Mouse (Mus musculus): ENCODE data around the gene F830045P16Rik. TPM values are rescaled to one million over a fixed set of nuclear protein-coding genes. Genes with fewer than 3 reads are reported as not detected.

Gene F830045P16Rik
- polyA plus RNA-seq, 1 experiment from 2014 or later: not detected

DNA sequence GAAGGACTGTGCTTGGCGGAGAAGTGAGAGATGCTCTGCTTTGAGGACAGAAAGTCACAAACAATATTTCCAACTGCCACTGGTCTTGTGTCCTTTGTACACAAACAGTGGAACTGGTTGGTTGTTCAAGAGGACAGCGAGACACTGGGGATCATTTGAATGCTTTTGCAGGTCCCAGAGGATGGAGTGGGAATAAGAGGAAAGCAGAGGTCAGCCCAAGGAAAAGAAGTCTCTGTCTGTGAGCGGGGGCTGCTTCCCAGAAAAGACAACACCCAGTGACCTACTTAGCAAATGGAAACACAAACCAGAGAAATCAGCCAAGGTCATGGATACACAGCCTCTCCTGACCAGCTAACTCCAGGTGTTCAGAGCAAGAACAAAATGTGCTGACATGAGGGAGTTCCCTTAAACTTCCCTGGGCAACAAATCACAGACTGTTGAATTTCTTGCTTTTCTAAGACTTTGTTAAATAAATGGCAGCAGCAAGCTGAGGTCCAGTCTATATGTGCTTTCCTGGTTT is 117.0 kb downstream of the F830045P16Rik start:
- H3K4me3 ChIP-seq (ENCODE audit: low read depth, low read length): no peak overlapping the region
- no peak for ATAC-seq
- no peaks in the 10 kb centered on the region for H3K4me1 ChIP-seq (ENCODE audit: insufficient read depth, low read depth, low read length)
- no peaks in the 10 kb centered on the region for H3K9me3 ChIP-seq (ENCODE audit: low read length)
- H3K9ac ChIP-seq (replicated peaks; ENCODE audit: low read depth): no peak overlapping the region
- no peak for TF ChIP-seq CTCF (IDR thresholded peaks at IDR 0.05)
- TF ChIP-seq EP300 (IDR thresholded peaks at IDR 0.05): no peak
- no peaks in the 10 kb centered on the region for H3K27me3 ChIP-seq (replicated peaks; ENCODE audit: insufficient read depth, low read length)
- no peak for DNase-seq (ENCODE audit: low spot score)
- H3K4me2 ChIP-seq (replicated peaks; ENCODE audit: low read depth, low read length): no peak overlapping the region
- no peaks in the 10 kb centered on the region for H3K36me3 ChIP-seq (ENCODE audit: insufficient read depth, low read length)
- no peak overlapping the region for H3K27ac ChIP-seq (ENCODE audit: low read length)
- 80% methylated on average over 3 of the region's 3 CpGs for WGBS

DNA sequence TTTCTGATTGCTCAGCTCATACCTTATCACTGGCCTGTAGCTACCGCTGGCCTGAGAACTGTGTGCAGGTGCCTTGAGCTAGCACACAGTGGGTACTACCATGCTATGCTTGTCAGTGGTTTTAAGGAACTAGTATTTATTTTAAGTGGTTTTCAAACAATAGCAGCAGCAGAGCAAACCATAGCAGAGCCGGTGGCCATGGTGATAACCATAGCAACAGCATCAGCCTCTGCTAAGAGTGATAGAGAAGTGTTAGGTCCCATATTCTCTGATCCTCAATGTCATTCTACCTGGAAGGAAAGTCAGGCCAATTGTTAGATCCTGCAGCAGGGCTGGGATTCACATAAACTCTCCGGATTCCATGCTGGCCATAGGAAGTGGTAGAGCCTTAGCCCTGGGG is 121.8 kb downstream of the F830045P16Rik start:
- H3K27me3 ChIP-seq (replicated peaks; ENCODE audit: insufficient read depth, low read length): no peaks in the 10 kb centered on the region
- ATAC-seq (no peak), DNase-seq (ENCODE audit: low spot score) (no peak)
- no peak overlapping the region for H3K9ac ChIP-seq (replicated peaks; ENCODE audit: low read depth)
- WGBS: 83% methylated on average over 3 of the region's 3 CpGs
- no peak overlapping the region for H3K4me3 ChIP-seq (ENCODE audit: low read depth, low read length)
- H3K27ac ChIP-seq (ENCODE audit: low read length): no peak overlapping the region
- H3K4me1 ChIP-seq (ENCODE audit: insufficient read depth, low read depth, low read length): no peaks in the 10 kb centered on the region
- H3K36me3 ChIP-seq (ENCODE audit: insufficient read depth, low read length): no peaks in the 10 kb centered on the region
- TF ChIP-seq CTCF (IDR thresholded peaks at IDR 0.05): no peak
- no peaks in the 10 kb centered on the region for H3K9me3 ChIP-seq (ENCODE audit: low read length)
- H3K4me2 ChIP-seq (replicated peaks; ENCODE audit: low read depth, low read length): no peak overlapping the region

DNA sequence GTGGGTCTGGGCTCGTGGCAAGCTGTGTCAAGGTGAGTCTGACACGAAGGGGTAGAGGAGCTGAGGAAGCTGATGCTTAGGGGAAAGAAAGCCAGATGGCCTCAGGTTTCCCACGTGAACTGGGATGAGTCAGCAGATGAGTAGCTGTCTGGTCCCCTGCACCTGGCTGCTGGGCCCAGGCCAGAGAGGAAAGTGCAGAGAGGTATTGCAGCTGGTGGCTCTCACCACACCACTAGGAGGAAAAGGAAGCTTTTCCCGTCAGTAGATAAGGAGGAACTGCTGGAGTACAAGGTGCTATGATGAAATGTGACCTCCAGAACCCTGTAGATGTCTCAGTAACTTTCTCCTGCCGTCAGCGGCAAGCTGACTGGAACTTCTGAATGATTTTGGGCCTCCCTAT is 122.9 kb downstream of the F830045P16Rik start:
- Histone ChIP-seq H3K27me3 (replicated peaks; ENCODE audit: insufficient read depth, low read length) (no peaks in the 10 kb centered on the region), H3K9me3 (ENCODE audit: low read length) (no peaks in the 10 kb centered on the region), H3K4me3 (ENCODE audit: low read depth, low read length) (no peak overlapping the region), H3K27ac (ENCODE audit: low read length) (no peak overlapping the region), H3K4me2 (replicated peaks; ENCODE audit: low read depth, low read length) (no peak overlapping the region), H3K36me3 (ENCODE audit: insufficient read depth, low read length) (no peaks in the 10 kb centered on the region), H3K4me1 (ENCODE audit: insufficient read depth, low read depth, low read length) (no peaks in the 10 kb centered on the region), H3K9ac (replicated peaks; ENCODE audit: low read depth) (no peak overlapping the region)
- DNase-seq (ENCODE audit: low spot score): no peak
- TF ChIP-seq EP300 (IDR thresholded peaks at IDR 0.05) (no peak), CTCF (IDR thresholded peaks at IDR 0.05) (no peak)
- ATAC-seq: no peak; the same call in 1 of the 2 replicates
- WGBS: 47% methylated on average over 6 of the region's 6 CpGs

DNA sequence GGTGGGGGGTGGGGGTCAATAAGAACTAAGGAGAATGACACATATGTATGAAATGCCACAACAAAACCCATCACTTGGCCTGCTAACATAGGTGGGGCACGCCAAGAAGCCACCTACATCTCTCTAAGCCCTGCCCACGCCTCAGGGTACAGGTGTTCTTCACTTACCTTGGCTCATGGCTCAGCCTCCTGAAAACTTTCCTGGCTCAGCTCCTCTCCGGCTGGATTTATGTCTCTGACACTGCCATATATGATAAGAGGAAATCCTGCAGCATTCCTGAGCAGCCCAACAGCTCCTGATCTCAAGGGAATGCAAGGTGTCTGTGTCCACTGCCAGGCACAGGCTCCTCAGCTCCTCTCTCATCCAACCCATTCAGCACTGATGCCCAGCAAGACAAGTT is 124.8 kb downstream of the F830045P16Rik start:
- TF ChIP-seq EP300 (IDR thresholded peaks at IDR 0.05) (no peak), CTCF (IDR thresholded peaks at IDR 0.05) (no peak)
- WGBS: 56% methylated on average over 3 of the region's 3 CpGs

GRCm38 (mm10) chr2:129410344-129410743 is 126.1 kb downstream of the F830045P16Rik start:
- no peaks in the 10 kb centered on the region for H3K36me3 ChIP-seq (ENCODE audit: insufficient read depth, low read length)
- no peak overlapping the region for H3K27ac ChIP-seq (ENCODE audit: low read length)
- no peaks in the 10 kb centered on the region for H3K27me3 ChIP-seq (replicated peaks; ENCODE audit: insufficient read depth, low read length)
- 85% methylated on average over 7 of the region's 7 CpGs for WGBS
- TF ChIP-seq CTCF (IDR thresholded peaks at IDR 0.05): no peak
- DNase-seq (ENCODE audit: low spot score) (no peak), ATAC-seq (no peak)
- H3K9me3 ChIP-seq (ENCODE audit: low read length): no peaks in the 10 kb centered on the region
- H3K4me1 ChIP-seq (ENCODE audit: insufficient read depth, low read depth, low read length): no peaks in the 10 kb centered on the region
- no peak overlapping the region for H3K9ac ChIP-seq (replicated peaks; ENCODE audit: low read depth)
- H3K4me2 ChIP-seq (replicated peaks; ENCODE audit: low read depth, low read length): no peak overlapping the region
- no peak overlapping the region for H3K4me3 ChIP-seq (ENCODE audit: low read depth, low read length)

More for the DNA sequence above, 124.8 kb downstream of the F830045P16Rik start:
- H3K9me3 ChIP-seq (ENCODE audit: low read length): no peaks in the 10 kb centered on the region
- H3K4me2 ChIP-seq (replicated peaks; ENCODE audit: low read depth, low read length): no peak overlapping the region
- no peak overlapping the region for H3K27ac ChIP-seq (ENCODE audit: low read length)
- H3K4me3 ChIP-seq (ENCODE audit: low read depth, low read length): no peak overlapping the region
- no peak overlapping the region for H3K9ac ChIP-seq (replicated peaks; ENCODE audit: low read depth)
- H3K27me3 ChIP-seq (replicated peaks; ENCODE audit: insufficient read depth, low read length): no peaks in the 10 kb centered on the region
- no peaks in the 10 kb centered on the region for H3K4me1 ChIP-seq (ENCODE audit: insufficient read depth, low read depth, low read length)
- no peaks in the 10 kb centered on the region for H3K36me3 ChIP-seq (ENCODE audit: insufficient read depth, low read length)
- no peak for DNase-seq (ENCODE audit: low spot score)
- no peak for ATAC-seq

DNA sequence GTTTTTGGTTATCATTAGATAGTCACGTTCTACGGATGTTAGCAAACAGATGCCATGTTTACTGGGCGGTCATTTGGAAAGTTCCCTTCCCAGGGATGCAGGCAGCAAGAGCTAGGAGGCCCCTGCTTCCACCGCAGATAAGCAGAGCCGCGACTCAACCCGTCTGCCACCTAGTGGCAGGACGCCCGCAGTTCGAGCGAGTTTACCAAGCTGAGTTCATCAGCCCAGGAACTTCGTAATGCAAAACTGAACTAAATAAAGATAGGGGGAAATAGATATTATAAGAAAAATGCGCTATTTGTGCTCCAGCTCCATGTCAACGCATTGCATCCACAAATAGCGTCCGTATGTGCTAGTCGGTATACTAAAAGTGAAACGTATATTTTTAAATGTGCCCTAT is 127.9 kb downstream of the F830045P16Rik start:
- Histone ChIP-seq H3K9ac (replicated peaks; ENCODE audit: low read depth) (no peak overlapping the region), H3K4me2 (replicated peaks; ENCODE audit: low read depth, low read length) (no peak overlapping the region), H3K27me3 (replicated peaks; ENCODE audit: insufficient read depth, low read length) (no peaks in the 10 kb centered on the region), H3K4me3 (ENCODE audit: low read depth, low read length) (no peak overlapping the region), H3K4me1 (ENCODE audit: insufficient read depth, low read depth, low read length) (no peaks in the 10 kb centered on the region), H3K36me3 (ENCODE audit: insufficient read depth, low read length) (no peaks in the 10 kb centered on the region), H3K27ac (ENCODE audit: low read length) (no peak overlapping the region), H3K9me3 (ENCODE audit: low read length) (no peaks in the 10 kb centered on the region)
- TF ChIP-seq CTCF (IDR thresholded peaks at IDR 0.05) (peak; percentile 81), EP300 (IDR thresholded peaks at IDR 0.05) (no peak)
- 17% methylated on average over 18 of the region's 18 CpGs for WGBS
- peak; percentile 72 for DNase-seq (ENCODE audit: low spot score)
- ATAC-seq: peak; percentile 58; the same call in 1 of the 2 replicates

Other genes starting within 250 kb of the F830045P16Rik start
- gene Ckap2l, start 239.4 kb downstream of the F830045P16Rik start, polyA plus RNA-seq (2015; fragmentation: Nextera tagmentation; extraction: Ambion mirVana): 2.6 and 3.2 TPM in 2 replicates
- gene Il1a, start 226.6 kb downstream of the F830045P16Rik start, polyA plus RNA-seq (2015; fragmentation: Nextera tagmentation; extraction: Ambion mirVana): 0.66 and 4.5 TPM in 2 replicates
- gene Il1b, start 165.5 kb downstream of the F830045P16Rik start, polyA plus RNA-seq (2015; fragmentation: Nextera tagmentation; extraction: Ambion mirVana): 5.0 and 12.4 TPM in 2 replicates
- 30.1 and 35.4 TPM in 2 replicates for gene Sirpa, start 56.2 kb upstream of the F830045P16Rik start, polyA plus RNA-seq (2015; fragmentation: Nextera tagmentation; extraction: Ambion mirVana)
- not detected in 2 replicates for gene Pdyn, start 163.2 kb upstream of the F830045P16Rik start, polyA plus RNA-seq (2015; fragmentation: Nextera tagmentation; extraction: Ambion mirVana)

All from lung, postnatal 0 days (tissue).